Mouse (Mus musculus) v-Abl transformed pro-B cells (cell line): ENCODE data around the gene Castor2.

Experiments
- in situ Hi-C, 2 experiments: fragments of 400-800 bp; cut with MboI; formaldehyde crosslinking; loops; one replicate each; pipeline ENCODE4 v1.15.1; 2025; ENCODE audit not compliant: unreplicated experiment in 2 of 2

Gene Castor2

DNA sequence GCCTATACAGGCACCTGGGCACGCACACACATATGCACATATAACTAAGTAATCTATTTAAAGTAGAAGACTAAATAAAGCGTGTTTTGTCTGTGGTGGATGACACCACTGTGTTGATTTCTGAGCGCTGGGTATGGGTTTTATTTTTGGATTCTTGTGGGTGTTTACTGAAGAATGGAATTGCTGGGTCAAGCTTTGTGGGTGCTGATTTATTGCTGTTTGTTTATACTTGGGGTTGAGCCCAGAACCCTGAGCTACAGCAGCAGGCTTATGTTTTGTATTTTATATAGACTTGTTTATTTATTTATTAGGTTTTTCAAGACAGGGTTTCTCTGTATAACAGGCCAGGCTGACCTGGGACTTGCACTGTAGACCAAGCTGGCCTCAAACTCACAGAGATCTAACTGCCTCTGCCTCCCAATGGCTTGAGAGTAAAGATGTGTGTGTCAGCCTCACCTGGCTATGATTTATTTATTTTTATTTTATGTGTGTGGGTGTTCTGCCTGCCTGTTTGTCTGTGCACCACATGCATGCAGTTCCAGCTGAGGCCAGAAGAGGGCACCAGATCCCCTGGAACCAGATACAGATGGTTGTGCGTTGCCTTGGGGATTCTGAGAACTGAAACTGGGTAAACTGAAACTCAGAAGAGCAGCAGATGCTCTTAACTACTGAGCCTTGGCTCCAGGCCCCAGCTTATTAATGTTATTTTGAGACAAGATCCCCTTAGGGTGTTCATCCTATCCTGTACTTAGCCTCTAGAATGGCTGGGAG lies 87.6 kb downstream of the Castor2 start:
- in situ Hi-C loops: loop anchor here (5.0 to 25.0 kb wide), 7 partner anchors 40 to 775 kb away; partner anchors contain the start of genes Lat2 (in 2 of the 2), Ncf1 (in 2 of the 2), Cldn13 (in 1 of the 2) and Rfc2 (in 1 of the 2)

DNA sequence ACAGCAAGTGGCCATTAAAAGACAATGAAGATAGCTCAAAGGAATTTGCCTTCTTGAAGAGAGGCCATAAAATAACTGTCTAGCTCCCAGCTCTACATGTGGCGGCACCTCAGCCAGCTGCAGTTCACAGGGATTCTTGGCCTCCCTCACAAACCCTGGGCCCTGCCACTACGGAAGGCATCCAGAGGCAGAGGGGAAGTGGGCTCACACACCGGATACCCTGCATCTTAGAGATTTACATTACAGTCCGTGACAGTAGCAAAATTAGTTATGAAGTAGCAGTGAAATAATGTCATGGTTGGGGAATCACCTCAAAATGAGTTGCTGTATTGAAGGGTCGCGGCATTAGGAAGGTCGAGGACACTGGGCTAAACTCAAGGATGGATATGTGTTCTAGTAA lies 89.1 kb downstream of the Castor2 start:
- in situ Hi-C loops: loop anchor here (5.0 to 25.0 kb wide), 7 partner anchors 39 to 774 kb away; partner anchors contain the start of genes Lat2 (in 2 of the 2), Ncf1 (in 2 of the 2), Cldn13 (in 1 of the 2) and Rfc2 (in 1 of the 2)

DNA sequence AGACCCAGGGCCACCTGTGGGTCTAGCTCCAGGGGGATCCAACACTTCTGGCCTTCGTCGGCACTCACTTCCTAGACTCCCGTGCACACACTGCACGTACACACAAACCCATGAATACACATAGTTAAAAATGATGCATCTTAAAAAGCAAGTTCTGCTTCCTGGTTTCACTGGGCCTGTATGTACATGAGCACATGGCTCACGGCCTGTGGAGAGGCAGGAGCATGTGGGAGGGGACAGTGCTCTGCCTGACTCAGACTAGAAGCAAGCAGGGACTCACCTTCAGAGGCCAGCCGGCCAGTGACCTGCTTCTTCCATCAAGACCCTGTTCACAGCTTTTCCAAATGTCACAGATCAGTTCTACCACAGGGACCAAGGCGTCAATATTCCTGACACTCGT lies 94.2 kb downstream of the Castor2 start:
- in situ Hi-C loops: loop anchor here (25.0 kb wide), 2 partner anchors 719 to 769 kb away; partner anchors contain the start of genes Cldn13 (in 1 of the 2) and Tmem270 (in 1 of the 2)
